Mouse (Mus musculus) CD8-positive naive resting alpha-beta T cell, adult 57 days (primary cell): ENCODE data around the gene Ccdc65. TPM values are rescaled to one million over a fixed set of nuclear protein-coding genes. Genes with fewer than 3 reads are reported as not detected.

Experiments
- total RNA-seq: library from RNA; stranded (reverse); gene quantifications from one replicate; pipeline ENCODE4 v1.2.4, GENCODE M21; 2023

Gene Ccdc65
- total RNA-seq, result not detected

GRCm38 (mm10) chr15:98707766-98708372, at the start of gene Ccdc65:
Gene Ccdc65, plus strand, starts transcription at chr15:98708207.

GRCm38 (mm10) chr15:98662567-98663545, 45.2 kb upstream of the Ccdc65 start, which contains the start of gene Ddx23:
Gene Ddx23, minus strand, starts transcription at chr15:98662894.

GRCm38 (mm10) chr15:98676940-98677728, 30.9 kb upstream of the Ccdc65 start, which contains the start of gene Rnd1:
Gene Rnd1, minus strand, starts transcription at chr15:98677461.

GRCm38 (mm10) chr15:98727443-98728321, 19.7 kb downstream of the Ccdc65 start, which contains the start of gene Fkbp11:
Gene Fkbp11, minus strand, starts transcription at chr15:98728198.

DNA sequence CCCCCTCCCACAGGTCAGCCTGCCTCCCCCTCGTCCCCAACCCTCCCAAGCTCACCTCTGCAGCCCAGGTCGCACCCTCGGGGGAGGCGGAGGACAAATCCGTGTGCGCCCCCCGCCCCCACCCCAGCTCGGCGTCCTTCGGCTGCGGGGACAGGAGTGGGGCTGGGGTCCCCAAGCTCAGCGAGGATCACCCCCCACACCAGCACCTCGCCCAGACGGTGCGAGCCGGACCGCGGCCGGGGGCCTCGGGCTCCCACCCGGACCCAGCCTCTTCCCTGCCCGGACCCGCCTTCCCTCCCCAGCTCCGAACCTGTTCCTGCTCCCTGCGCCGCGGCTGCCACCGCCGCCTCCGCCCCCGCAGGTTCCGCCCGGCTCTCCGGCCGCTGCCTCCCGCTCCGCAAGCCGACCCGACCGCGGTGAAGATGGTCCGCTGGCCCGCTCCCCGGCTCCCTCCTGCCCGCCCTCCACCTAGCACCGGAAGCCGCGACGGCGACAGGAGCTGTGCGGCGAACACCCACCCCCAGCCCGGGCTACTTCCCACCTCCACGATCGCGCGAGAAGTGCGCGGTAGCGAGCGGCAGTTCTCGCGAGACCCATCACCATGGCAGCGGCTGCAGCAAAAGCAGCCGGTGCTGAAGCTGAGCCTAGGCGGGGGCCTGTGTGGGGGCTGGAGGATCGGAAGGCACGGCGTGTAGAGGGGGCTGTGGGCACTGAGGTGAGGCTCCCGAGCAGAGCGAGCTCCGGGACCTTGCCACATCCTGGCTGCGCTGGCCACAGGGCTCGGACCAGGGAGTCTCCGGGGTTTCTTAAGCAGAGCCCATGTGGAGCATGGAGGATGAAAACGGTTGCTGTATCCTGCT, 54.9 kb downstream of the Ccdc65 start, which contains the start of gene Arf3:
Arf3 (minus strand) TSS at position 545 of the 860 bp plus-strand sequence.

Other genes starting within 250 kb of the Ccdc65 start
- not detected for gene OR5BS1P, start 238.3 kb upstream of the Ccdc65 start, total RNA-seq
- gene Lalba, start 225.5 kb upstream of the Ccdc65 start, total RNA-seq, result not detected
- not detected for gene Olfr279, start 215.8 kb upstream of the Ccdc65 start, total RNA-seq
- gene Kansl2, start 173.9 kb upstream of the Ccdc65 start, total RNA-seq, result 56.9 TPM
- gene Ccnt1, start 137.3 kb upstream of the Ccdc65 start, total RNA-seq, result 147 TPM
- not detected for gene 4930415O20Rik, start 137.2 kb upstream of the Ccdc65 start, total RNA-seq
- 23.4 TPM for gene Adcy6, start 98.1 kb upstream of the Ccdc65 start, total RNA-seq
- gene Cacnb3, start 77.4 kb upstream of the Ccdc65 start, total RNA-seq, result 0.34 TPM
- gene Ddx23, start 45.3 kb upstream of the Ccdc65 start, total RNA-seq, result 133 TPM
- 0.64 TPM for gene Rnd1, start 30.7 kb upstream of the Ccdc65 start, total RNA-seq
- gene Fkbp11, start 20.0 kb downstream of the Ccdc65 start, total RNA-seq, result 2.5 TPM
- 94.4 TPM for gene Arf3, start 55.0 kb downstream of the Ccdc65 start, total RNA-seq
- gene Wnt10b, start 69.9 kb downstream of the Ccdc65 start, total RNA-seq, result 0.77 TPM
- gene Wnt1, start 81.7 kb downstream of the Ccdc65 start, total RNA-seq, result not detected
- gene Ddn, start 101.3 kb downstream of the Ccdc65 start, total RNA-seq, result 0.21 TPM
- 117 TPM for gene Prkag1, start 123.3 kb downstream of the Ccdc65 start, total RNA-seq
- 266 TPM for gene Kmt2d, start 163.0 kb downstream of the Ccdc65 start, total RNA-seq
- 20.7 TPM for gene Rhebl1, start 186.3 kb downstream of the Ccdc65 start, total RNA-seq
- gene Dhh, start 190.3 kb downstream of the Ccdc65 start, total RNA-seq, result 1.1 TPM
- gene Lmbr1l, start 210.0 kb downstream of the Ccdc65 start, total RNA-seq, result 293 TPM
- gene Tuba1b, start 226.4 kb downstream of the Ccdc65 start, total RNA-seq, result 244 TPM
- gene Gm49450, start 245.3 kb downstream of the Ccdc65 start, total RNA-seq, result not detected
- 270 TPM for gene Tuba1a, start 245.5 kb downstream of the Ccdc65 start, total RNA-seq